Mouse (Mus musculus) erythroblast, embryonic 14.5 days (primary cell): ENCODE results near the gene Polk. TPM values are rescaled to one million over a fixed set of nuclear protein-coding genes. Genes with fewer than 3 reads are reported as not detected.

Experiments used
- H3K27me3 ChIP-seq: 2 replicates; pipeline ENCODE4 v1.6.1; 2012; ENCODE audit warnings: inconsistent platforms; ENCODE audit not compliant: control insufficient read depth
- H3K36me3 ChIP-seq: 2 replicates; pipeline ENCODE4 v1.6.1; 2012; ENCODE audit warnings: mild to moderate bottlenecking, inconsistent platforms; ENCODE audit not compliant: control insufficient read depth
- H3K4me1 ChIP-seq: 2 replicates; pipeline ENCODE4 v1.6.1; 2012; ENCODE audit warnings: inconsistent platforms; ENCODE audit not compliant: control insufficient read depth
- H3K4me3 ChIP-seq: replicated peaks from 2 replicates; pipeline ENCODE3; 2012; ENCODE audit warnings: moderate library complexity, mild to moderate bottlenecking, inconsistent platforms
- H3K9me3 ChIP-seq: 2 replicates; pipeline ENCODE4 v1.6.1; 2012; ENCODE audit warnings: low read length, inconsistent platforms, mixed read lengths; ENCODE audit not compliant: control insufficient read depth
- GATA1 ChIP-seq: IDR thresholded peaks from 2 replicates; pipeline ENCODE4 v1.6.1; 2012; ENCODE audit warnings: low read length, inconsistent platforms, mixed read lengths
- TAL1 ChIP-seq: IDR thresholded peaks from 3 replicates; pipeline ENCODE4 v1.6.1; 2012; ENCODE audit warnings: low read length, inconsistent platforms, mixed read lengths
- polyA plus RNA-seq: library from polyadenylated mRNA; stranded (reverse); fragments of >175 nt; gene quantifications from 2 replicates; pipeline ENCODE4 v1.2.3, GENCODE M21; 2012

Polk gene
- polyA plus RNA-seq, 1 experiment, result 0.06 TPM

- peaks cover 48% of the 10 kb centered on the region for H3K36me3 ChIP-seq
- TF ChIP-seq TAL1, result no peak
- no peaks in the 10 kb centered on the region for H3K4me1 ChIP-seq
- H3K9me3 ChIP-seq, result no peaks in the 10 kb centered on the region
- no peak overlapping the region for H3K4me3 ChIP-seq
- H3K27me3 ChIP-seq, result no peaks in the 10 kb centered on the region
These were observed 54.4 kb downstream of the Polk start for GRCm38 (mm10) chr13:96487968-96488367.

- Histone ChIP-seq H3K4me1 (no peaks in the 10 kb centered on the region), H3K27me3 (no peaks in the 10 kb centered on the region), H3K9me3 (no peaks in the 10 kb centered on the region), H3K4me3 (no peak overlapping the region), H3K36me3 (peaks cover 50% of the 10 kb centered on the region)
- TF ChIP-seq TAL1 (no peak), GATA1 (no peak)
These were observed 55.1 kb downstream of the Polk start for GRCm38 (mm10) chr13:96487230-96487629.

- H3K9me3 ChIP-seq, result no peaks in the 10 kb centered on the region
- H3K4me1 ChIP-seq, result no peaks in the 10 kb centered on the region
- TF ChIP-seq TAL1 (no peak), GATA1 (no peak)
- no peak overlapping the region for H3K4me3 ChIP-seq
- no peaks in the 10 kb centered on the region for H3K27me3 ChIP-seq
- peaks cover 16% of the 10 kb centered on the region for H3K36me3 ChIP-seq
These were observed 63.4 kb downstream of the Polk start for GRCm38 (mm10) chr13:96478991-96479390.

GRCm38 (mm10) chr13:96477226-96477625 is 65.2 kb downstream of the Polk start:
- H3K9me3 ChIP-seq, result no peaks in the 10 kb centered on the region
- no peaks in the 10 kb centered on the region for H3K27me3 ChIP-seq
- no peak for TF ChIP-seq GATA1
- TF ChIP-seq TAL1, result no peak
- H3K4me1 ChIP-seq, result no peaks in the 10 kb centered on the region
- H3K36me3 ChIP-seq, result peaks cover 5% of the 10 kb centered on the region
- H3K4me3 ChIP-seq, result no peak overlapping the region

- Histone ChIP-seq H3K4me3 (no peak within 1 kb of the TSS), H3K27me3 (no peaks in the 10 kb centered on the region), H3K36me3 (no peaks in the 10 kb centered on the region), H3K4me1 (no peaks in the 10 kb centered on the region), H3K9me3 (no peaks in the 10 kb centered on the region)
- TF ChIP-seq TAL1, result no peak
- no peak for TF ChIP-seq GATA1
These were observed 71.4 kb downstream of the Polk start, which contains the start of gene Ankdd1b for GRCm38 (mm10) chr13:96470957-96471356. TSS of gene Ankdd1b (minus strand) at chr13:96471198.

- Histone ChIP-seq H3K4me3 (no peak overlapping the region), H3K4me1 (no peaks in the 10 kb centered on the region), H3K36me3 (no peaks in the 10 kb centered on the region), H3K27me3 (no peaks in the 10 kb centered on the region), H3K9me3 (no peaks in the 10 kb centered on the region)
- TF ChIP-seq GATA1, result no peak
- no peak for TF ChIP-seq TAL1
These were observed 71.8 kb downstream of the Polk start for GRCm38 (mm10) chr13:96470556-96470955.

- Histone ChIP-seq H3K36me3 (no peaks in the 10 kb centered on the region), H3K4me1 (no peaks in the 10 kb centered on the region), H3K9me3 (no peaks in the 10 kb centered on the region), H3K4me3 (no peak overlapping the region), H3K27me3 (no peaks in the 10 kb centered on the region)
- TF ChIP-seq TAL1 (no peak), GATA1 (no peak)
These were observed 73.7 kb downstream of the Polk start for GRCm38 (mm10) chr13:96468678-96469077.

- no peak overlapping the region for H3K4me3 ChIP-seq
- H3K4me1 ChIP-seq, result no peaks in the 10 kb centered on the region
- no peak for TF ChIP-seq GATA1
- no peak for TF ChIP-seq TAL1
- no peaks in the 10 kb centered on the region for H3K27me3 ChIP-seq
- H3K36me3 ChIP-seq, result no peaks in the 10 kb centered on the region
- H3K9me3 ChIP-seq, result no peaks in the 10 kb centered on the region
These were observed 77.1 kb downstream of the Polk start for GRCm38 (mm10) chr13:96465315-96465714.

GRCm38 (mm10) chr13:96462644-96463043 is 79.7 kb downstream of the Polk start:
- H3K27me3 ChIP-seq, result no peaks in the 10 kb centered on the region
- no peak for TF ChIP-seq GATA1
- H3K9me3 ChIP-seq, result no peaks in the 10 kb centered on the region
- H3K36me3 ChIP-seq, result no peaks in the 10 kb centered on the region
- no peaks in the 10 kb centered on the region; the same call in 1 of the 2 replicates for H3K4me1 ChIP-seq
- H3K4me3 ChIP-seq, result no peak overlapping the region

- Histone ChIP-seq H3K9me3 (no peaks in the 10 kb centered on the region), H3K27me3 (no peaks in the 10 kb centered on the region), H3K36me3 (no peaks in the 10 kb centered on the region), H3K4me1 (no peaks in the 10 kb centered on the region; the same call in 1 of the 2 replicates), H3K4me3 (no peak overlapping the region)
- TF ChIP-seq TAL1, result no peak
- no peak for TF ChIP-seq GATA1
These were observed 83.8 kb downstream of the Polk start for GRCm38 (mm10) chr13:96458606-96459005.
